7 mouse cellular contexts compared by ENCODE assay signal in genomic region chr12:69371421-69371853, GRCm38 (mm10). TPM values are rescaled to one million over a fixed set of nuclear protein-coding genes. Genes with fewer than 3 reads are reported as not detected.
DNase-seq lines count a peak whose midpoint lies in the region; ATAC-seq and TF ChIP-seq lines count a peak whose summit lies in the region.

No protein-coding gene starts in this region.

- H3K4me2 ChIP-seq in midbrain, embryonic 11.5 days: peak overlapping the region; percentile 92

- no peak for DNase-seq in testis, postnatal 14 days (ENCODE audit: low spot score)
- DNase-seq in embryonic facial prominence, embryonic 10.5 days (ENCODE audit: low spot score): no peak
- no peak for DNase-seq in midbrain, embryonic 11.5 days (ENCODE audit: low spot score, missing footprints)
- DNase-seq in thymus, postnatal 0 days (ENCODE audit: low spot score): peak; percentile 86
- DNase-seq in layer of hippocampus, adult 9-11 months: no peak

- no peaks in the 10 kb centered on the region for H3K9me3 ChIP-seq in embryonic facial prominence, embryonic 10.5 days
- H3K9me3 ChIP-seq in midbrain, embryonic 11.5 days (ENCODE audit: control insufficient read depth, low read length): no peaks in the 10 kb centered on the region

- ATAC-seq in inflammation-experienced regulatory T-cells, adult 6 months: peak; percentile 53
- ATAC-seq in midbrain, embryonic 11.5 days (ENCODE audit: low FRiP score): peak; percentile 88

- H3K36me3 ChIP-seq in testis, adult 2 months (ENCODE audit: control insufficient read depth, insufficient read depth, low read length): peaks cover 3% of the 10 kb centered on the region
- H3K36me3 ChIP-seq in embryonic facial prominence, embryonic 10.5 days (replicated peaks): peaks cover 21% of the 10 kb centered on the region
- H3K36me3 ChIP-seq in midbrain, embryonic 11.5 days (ENCODE audit: control insufficient read depth, insufficient read depth, low read length): peaks cover 2% of the 10 kb centered on the region; the same call in 1 of the 2 replicates

- no peak for TF ChIP-seq CTCF in testis, adult 2 months (IDR thresholded peaks at IDR 0.05; ENCODE audit: control insufficient read depth, insufficient read depth, insufficient replicate concordance, low read depth, low read length)

- TF ChIP-seq POLR2A in testis, adult 2 months (IDR thresholded peaks at IDR 0.05; ENCODE audit: control insufficient read depth, low read depth, low read length): no peak; the same call in 1 of the 2 replicates

- peaks cover 12% of the 10 kb centered on the region for H3K4me1 ChIP-seq in testis, adult 2 months (ENCODE audit: control insufficient read depth, insufficient read depth, low read length)
- peaks cover 28% of the 10 kb centered on the region for H3K4me1 ChIP-seq in embryonic facial prominence, embryonic 10.5 days
- peaks cover 12% of the 10 kb centered on the region for H3K4me1 ChIP-seq in midbrain, embryonic 11.5 days (ENCODE audit: control insufficient read depth, insufficient read depth, low read length)

- no peaks in the 10 kb centered on the region for H3K27me3 ChIP-seq in testis, adult 2 months (ENCODE audit: control insufficient read depth, insufficient read depth, low read length)
- H3K27me3 ChIP-seq in embryonic facial prominence, embryonic 10.5 days (replicated peaks; ENCODE audit: low read depth, poor library complexity, severe bottlenecking): no peaks in the 10 kb centered on the region
- H3K27me3 ChIP-seq in midbrain, embryonic 11.5 days (ENCODE audit: control insufficient read depth, insufficient read depth, low read length): no peaks in the 10 kb centered on the region

- under 1% methylated on average over 24 of the region's 24 CpGs for WGBS in embryonic facial prominence, embryonic 10.5 days
- under 1% methylated on average over 24 of the region's 24 CpGs for WGBS in midbrain, embryonic 11.5 days

- H3K9ac ChIP-seq in midbrain, embryonic 11.5 days (ENCODE audit: low read length): peak overlapping the region; percentile 95

- H3K4me3 ChIP-seq in testis, adult 2 months (ENCODE audit: control insufficient read depth, low read depth, low read length): peak overlapping the region; percentile 83
- H3K4me3 ChIP-seq in embryonic facial prominence, embryonic 10.5 days: peak overlapping the region; percentile 98
- peak overlapping the region; percentile 96 for H3K4me3 ChIP-seq in midbrain, embryonic 11.5 days (ENCODE audit: low read depth, low read length)

- H3K27ac ChIP-seq in testis, adult 2 months (ENCODE audit: control insufficient read depth, insufficient read depth, low read depth, low read length): peak overlapping the region; percentile 93
- H3K27ac ChIP-seq in embryonic facial prominence, embryonic 10.5 days (replicated peaks): peak overlapping the region; percentile 97
- H3K27ac ChIP-seq in midbrain, embryonic 11.5 days (ENCODE audit: low read depth, low read length): peak overlapping the region; percentile 77

RNA-seq across cellular contexts. Expression of gene Arf6, which starts 0.5 kb away (rescaled TPM):
- polyA plus RNA-seq in testis, adult 2 months (2012; rRNA removed): 32.4 and 37.2 TPM in 2 replicates
- polyA plus RNA-seq in embryonic facial prominence, embryonic 10.5 days (2016; fragmentation: Nextera tagmentation; extraction: Ambion mirVana): 37.4 and 38.7 TPM in 2 replicates
- polyA plus RNA-seq in inflammation-experienced regulatory T-cells, adult 6 months (2017; shearing (Covaris generic)): 10 to 100 TPM; 40.5 to 93.3 (median 88.9) TPM
- 47.7 and 48.6 TPM in 2 replicates for polyA plus RNA-seq in midbrain, embryonic 11.5 days (2014; fragmentation: Nextera tagmentation; extraction: Ambion mirVana)
- 93.8 and 123 TPM in 2 replicates for polyA plus RNA-seq in thymus, postnatal 0 days (2015; fragmentation: Nextera tagmentation; extraction: Ambion mirVana)

RNA-seq across cellular contexts. Expression of gene Gm9887, which starts 0.8 kb away (rescaled TPM):
- polyA plus RNA-seq in testis, adult 2 months (2012; rRNA removed): 26.1 and 49.9 TPM in 2 replicates
- 0.90 and 1.5 TPM in 2 replicates for polyA plus RNA-seq in embryonic facial prominence, embryonic 10.5 days (2016; fragmentation: Nextera tagmentation; extraction: Ambion mirVana)
- polyA plus RNA-seq in inflammation-experienced regulatory T-cells, adult 6 months (2017; shearing (Covaris generic)): not detected
- 1.4 and 1.6 TPM in 2 replicates for polyA plus RNA-seq in midbrain, embryonic 11.5 days (2014; fragmentation: Nextera tagmentation; extraction: Ambion mirVana)
- 2.4 and 2.9 TPM in 2 replicates for polyA plus RNA-seq in thymus, postnatal 0 days (2015; fragmentation: Nextera tagmentation; extraction: Ambion mirVana)

RNA-seq across cellular contexts. Expression of gene Nemf, which starts 14.5 kb away (rescaled TPM):
- 6.2 and 9.2 TPM in 2 replicates for polyA plus RNA-seq in testis, adult 2 months (2012; rRNA removed)
- polyA plus RNA-seq in embryonic facial prominence, embryonic 10.5 days (2016; fragmentation: Nextera tagmentation; extraction: Ambion mirVana): 95.0 and 98.7 TPM in 2 replicates
- 100 to 1,000 TPM; 135 to 198 (median 180) TPM for polyA plus RNA-seq in inflammation-experienced regulatory T-cells, adult 6 months (2017; shearing (Covaris generic))
- polyA plus RNA-seq in midbrain, embryonic 11.5 days (2014; fragmentation: Nextera tagmentation; extraction: Ambion mirVana): 89.5 and 96.0 TPM in 2 replicates
- 84.3 and 93.2 TPM in 2 replicates for polyA plus RNA-seq in thymus, postnatal 0 days (2015; fragmentation: Nextera tagmentation; extraction: Ambion mirVana)
